Mouse (Mus musculus) lung, adult 10 weeks (tissue): ENCODE results near the gene Dennd4c. TPM values are rescaled to one million over a fixed set of nuclear protein-coding genes. Genes with fewer than 3 reads are reported as not detected.

Experiments used
- polyA plus RNA-seq: library from polyadenylated mRNA; stranded (reverse); fragments of 350-450 nt; fragmentation: Illumina TruSeq; extraction: RNeasy Lipid Tissue Mini Kit (QIAGEN cat#74804); gene quantifications from one replicate; pipeline ENCODE4 v1.2.3, GENCODE M21; 2014; ENCODE audit warnings: low read depth, low replicate concordance; ENCODE audit not compliant: insufficient read depth

The Dennd4c gene
- polyA plus RNA-seq = 5.8 TPM

DNA sequence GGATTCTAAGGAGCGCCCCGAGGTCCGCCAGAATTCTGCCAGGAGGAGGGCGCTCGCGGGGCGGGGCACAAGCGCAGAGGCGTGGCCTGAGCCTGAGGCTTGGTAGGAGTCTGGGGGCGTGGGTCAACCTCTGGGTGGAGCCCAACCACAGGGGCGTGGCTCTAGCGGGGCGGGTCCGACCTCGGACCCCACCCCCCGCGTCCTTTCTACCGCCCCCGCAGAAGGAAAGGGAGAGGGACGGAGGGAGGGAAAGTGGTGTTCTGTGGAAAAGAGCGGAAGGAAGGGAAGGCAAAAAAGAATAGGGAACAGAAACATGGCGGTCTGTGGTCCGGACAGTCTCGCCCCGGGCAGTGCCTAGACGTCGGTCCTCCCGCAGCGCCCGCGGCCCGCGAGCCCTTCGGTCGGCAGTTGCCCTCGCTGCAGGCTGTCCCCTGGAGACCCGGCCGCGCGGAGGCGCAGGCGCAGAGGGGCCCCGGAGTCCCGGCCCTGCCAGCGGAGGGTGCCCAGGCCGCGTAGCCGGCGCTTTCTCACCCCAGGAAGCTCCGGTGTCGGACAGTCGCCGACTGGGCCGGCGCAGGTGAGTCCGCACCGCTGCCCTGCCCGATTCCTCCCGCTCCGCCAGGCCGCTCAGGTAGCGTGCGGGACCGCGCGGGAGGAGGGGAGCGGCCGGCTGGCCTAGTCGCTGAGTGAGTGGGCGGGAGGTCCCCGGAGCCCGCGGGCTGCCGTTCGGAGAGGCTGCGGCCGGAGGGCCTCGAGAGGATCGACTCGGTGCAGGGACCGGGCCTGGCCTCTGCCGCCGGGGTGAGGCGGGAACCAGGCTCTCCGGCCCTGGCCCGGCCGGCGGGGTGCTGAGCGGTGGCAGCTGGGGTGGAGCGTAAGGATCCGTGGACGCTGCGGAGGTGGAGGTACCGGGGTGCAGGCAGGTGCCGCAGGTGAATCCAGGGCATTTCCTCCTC lies at the start of gene Dennd4c:
Gene Dennd4c (plus strand): TSS at position 220 of the 956 bp plus-strand sequence.

DNA sequence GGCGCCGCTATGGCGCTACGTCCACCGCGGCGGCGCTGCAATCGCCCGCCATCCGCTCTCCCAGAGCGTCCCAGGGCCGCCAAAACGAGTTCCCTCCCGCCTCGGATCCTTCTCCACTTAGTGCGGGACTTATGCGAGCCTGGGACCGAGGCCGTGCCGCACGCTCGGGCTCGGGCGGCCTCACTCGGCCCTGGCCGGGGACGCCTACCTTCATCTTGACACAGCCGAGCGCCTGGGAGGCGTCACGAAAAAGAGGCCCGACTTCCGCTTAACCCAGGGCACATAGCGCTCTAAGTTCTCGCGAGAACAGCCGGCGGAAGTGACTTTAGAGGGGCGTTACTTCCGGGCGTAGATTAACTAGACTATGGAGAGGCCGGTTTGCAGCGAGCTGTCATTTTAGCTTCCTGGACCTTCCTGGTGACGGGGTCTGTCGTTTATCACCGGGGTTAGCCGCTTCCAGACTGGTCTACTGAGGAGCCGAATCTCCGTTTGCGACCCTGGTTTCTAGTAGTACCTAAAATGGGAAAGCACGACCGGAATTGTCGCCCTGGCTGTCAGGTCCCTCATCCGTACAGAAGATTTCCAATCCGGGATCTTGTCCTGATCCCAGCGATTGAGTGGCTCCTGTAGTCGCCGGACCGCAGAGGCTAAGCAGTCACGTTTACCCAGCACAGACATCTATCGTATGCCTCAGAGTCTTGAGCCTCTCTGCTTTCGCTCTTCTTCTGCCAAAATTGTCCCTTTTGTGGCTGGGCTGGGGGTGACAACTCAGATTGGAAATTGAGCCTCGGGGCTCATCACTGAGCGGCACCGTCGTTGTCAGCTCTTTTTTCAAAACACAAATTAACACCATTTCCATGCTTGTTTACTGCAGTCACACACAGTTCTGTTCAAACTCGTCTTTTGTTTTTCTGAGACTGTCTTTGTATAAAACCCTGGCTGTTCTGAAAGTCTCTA lies 109.0 kb downstream of the Dennd4c start, which contains the start of gene Rps6:
Gene Rps6 (minus strand): TSS at position 300 of the 957 bp plus-strand sequence.

DNA sequence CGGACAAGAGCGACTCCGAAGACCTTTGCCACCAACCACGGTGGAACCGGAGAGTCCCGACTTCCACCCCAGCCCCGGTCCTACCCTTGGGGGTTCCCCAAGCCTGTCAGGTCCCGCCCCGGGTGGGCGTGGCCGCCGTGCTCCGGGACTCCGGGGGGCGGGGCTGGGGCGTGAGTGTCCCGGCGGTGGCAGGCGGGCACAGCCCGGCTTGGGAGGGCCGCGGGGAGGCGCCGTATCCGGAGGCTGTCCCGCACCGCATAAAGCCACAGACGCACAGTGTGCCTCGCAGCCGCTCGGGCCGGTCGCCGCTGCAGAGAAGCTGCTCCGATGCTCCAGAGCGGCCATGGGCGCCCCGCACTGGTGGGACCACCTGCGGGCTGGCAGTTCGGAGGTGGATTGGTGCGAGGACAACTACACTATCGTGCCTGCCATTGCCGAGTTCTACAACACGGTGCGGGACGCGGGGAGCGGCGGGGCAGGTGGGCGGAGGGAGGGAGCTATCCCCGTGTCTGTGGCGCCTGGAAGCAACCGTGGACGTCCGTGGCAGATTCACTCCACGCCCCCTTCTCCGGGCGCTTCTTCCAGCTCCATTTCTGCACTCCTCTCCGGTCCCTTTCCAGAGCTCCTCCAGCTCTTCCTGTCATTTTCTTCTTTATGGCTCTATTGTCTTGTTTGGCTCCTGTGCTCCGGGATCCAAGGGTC lies 125.9 kb downstream of the Dennd4c start, which contains the start of gene Acer2:
Gene Acer2 (plus strand): TSS at position 251 of the 702 bp plus-strand sequence.

Other genes starting within 250 kb of the Dennd4c start
- gene Saxo1, start 190.2 kb upstream of the Dennd4c start, polyA plus RNA-seq = not detected
- gene Rraga, start 172.9 kb upstream of the Dennd4c start, polyA plus RNA-seq = 54.8 TPM
- 1.8 TPM for gene Haus6, start 136.5 kb upstream of the Dennd4c start, polyA plus RNA-seq
- gene Plin2, start 78.5 kb upstream of the Dennd4c start, polyA plus RNA-seq = 150 TPM
- 1,742 TPM for gene Rps6, start 108.9 kb downstream of the Dennd4c start, polyA plus RNA-seq
- gene Acer2, start 125.8 kb downstream of the Dennd4c start, polyA plus RNA-seq = 77.8 TPM